Mouse (Mus musculus) left cerebral cortex, adult 11 months (tissue): ENCODE results near the gene Stom.
A peak's percentile ranks its signal among the peaks of the same experiment; 100 is the strongest.

Source experiments
- DNase-seq: peaks from one replicate; pipeline ENCODE4 v3.0.0; 2022; ENCODE audit warnings: low spot score

The Stom gene

GRCm38 (mm10) chr2:35320399-35320798 lies 16.4 kb downstream of the Stom start:
- DNase-seq = no peak

GRCm38 (mm10) chr2:35318405-35318804 lies 18.4 kb downstream of the Stom start:
- no peak for DNase-seq

- no peak for DNase-seq
Measured at GRCm38 (mm10) chr2:35317604-35318003, 19.2 kb downstream of the Stom start.

GRCm38 (mm10) chr2:35314300-35314699 lies 22.5 kb downstream of the Stom start:
- DNase-seq = no peak

- DNase-seq = no peak
Measured at GRCm38 (mm10) chr2:35309906-35310493, 26.8 kb downstream of the Stom start.

- no peak for DNase-seq
Measured at GRCm38 (mm10) chr2:35308166-35308565, 28.6 kb downstream of the Stom start.

GRCm38 (mm10) chr2:35302049-35302885 lies 34.5 kb downstream of the Stom start:
- no peak for DNase-seq

- DNase-seq = no peak
Measured at GRCm38 (mm10) chr2:35299437-35299836, 37.3 kb downstream of the Stom start.

- no peak for DNase-seq
Measured at GRCm38 (mm10) chr2:35297703-35298332, 39.0 kb downstream of the Stom start.

- DNase-seq = no peak
Measured at GRCm38 (mm10) chr2:35293291-35293690, 43.5 kb downstream of the Stom start.

- DNase-seq = no peak
Measured at GRCm38 (mm10) chr2:35292700-35293099, 44.1 kb downstream of the Stom start.

GRCm38 (mm10) chr2:35291856-35292255 lies 44.9 kb downstream of the Stom start:
- DNase-seq = no peak

- DNase-seq = peak; percentile 64
Measured at GRCm38 (mm10) chr2:35288758-35289635, 47.8 kb downstream of the Stom start.

GRCm38 (mm10) chr2:35287017-35287620 lies 49.7 kb downstream of the Stom start:
- DNase-seq = no peak

- no peak for DNase-seq
Measured at GRCm38 (mm10) chr2:35285209-35285608, 51.6 kb downstream of the Stom start.

- no peak for DNase-seq
Measured at GRCm38 (mm10) chr2:35283997-35284396, 52.8 kb downstream of the Stom start.

GRCm38 (mm10) chr2:35282214-35282613 lies 54.6 kb downstream of the Stom start:
- DNase-seq = no peak

GRCm38 (mm10) chr2:35280001-35280400 lies 56.8 kb downstream of the Stom start:
- no peak for DNase-seq

- DNase-seq = no peak
Measured at GRCm38 (mm10) chr2:35278371-35279210, 58.2 kb downstream of the Stom start.

- no peak for DNase-seq
Measured at GRCm38 (mm10) chr2:35277686-35278085, 59.1 kb downstream of the Stom start.

GRCm38 (mm10) chr2:35273536-35273935 lies 63.2 kb downstream of the Stom start:
- no peak for DNase-seq
